Mouse (Mus musculus) forebrain, embryonic 13.5 days (tissue): Measurements from ENCODE around the gene Serping1. TPM values are rescaled to one million over a fixed set of nuclear protein-coding genes. Genes with fewer than 3 reads are reported as not detected.
A peak's percentile ranks its signal among the peaks of the same experiment; 100 is the strongest.

ENCODE experiments used
- ATAC-seq: fragments of 200-750 bp; cut with Nextera tagmentation; 2 replicates; pipeline ENCODE4 v1.8.0; 2017
- H3K27ac ChIP-seq: fragments of 300-500 bp; sonication (generic); 2 replicates; pipeline ENCODE4 v1.5.1; 2015; ENCODE audit warnings: inconsistent platforms, mild to moderate bottlenecking, moderate library complexity
- H3K27me3 ChIP-seq: fragments of 300-500 bp; sonication (generic); 2 replicates; pipeline ENCODE4 v1.6.1; 2015; ENCODE audit warnings: mild to moderate bottlenecking, inconsistent platforms
- H3K36me3 ChIP-seq: fragments of 300-500 bp; sonication (generic); 2 replicates; pipeline ENCODE4 v1.6.1; 2015; ENCODE audit warnings: mild to moderate bottlenecking, inconsistent platforms; ENCODE audit not compliant: poor library complexity, severe bottlenecking
- H3K4me1 ChIP-seq: fragments of 300-500 bp; sonication (generic); 2 replicates; pipeline ENCODE4 v1.6.1; 2015; ENCODE audit warnings: inconsistent platforms
- H3K4me2 ChIP-seq: fragments of 300-500 bp; sonication (generic); 2 replicates; pipeline ENCODE4 v1.6.1; 2015; ENCODE audit warnings: inconsistent platforms, mild to moderate bottlenecking, moderate library complexity
- H3K4me3 ChIP-seq: fragments of 300-500 bp; sonication (generic); 2 replicates; pipeline ENCODE4 v1.5.1; 2015; ENCODE audit warnings: mild to moderate bottlenecking, inconsistent platforms
- H3K9ac ChIP-seq: fragments of 300-500 bp; sonication (generic); 2 replicates; pipeline ENCODE4 v1.6.1; 2015; ENCODE audit warnings: mild to moderate bottlenecking, inconsistent platforms
- H3K9me3 ChIP-seq: fragments of 300-500 bp; sonication (generic); replicated peaks from 2 replicates; pipeline ENCODE4 v1.6.1; 2016; ENCODE audit warnings: inconsistent platforms
- WGBS: fragments of 180-500 bp; shearing (Covaris S2); methylation state at CpG from one replicate; pipeline ENCODE4 v1.1.7; 2015; 5-methylcytosine and 5-hydroxymethylcytosine counted together
- microRNA counts: library from miRNA; unstranded; fragments of <30 nt; microRNA quantifications from one replicate; lab custom pipeline; 2016
- microRNA-seq: library from miRNA; unstranded; fragments of <30 nt; microRNA quantifications from one replicate; pipeline ENCODE4, GENCODE M21; 2016
- polyA plus RNA-seq: library from polyadenylated mRNA; unstranded; fragments of >200 nt; fragmentation: Nextera tagmentation; extraction: Ambion mirVana; gene quantifications from 2 replicates; pipeline ENCODE4 v1.2.1, GENCODE M21; 2015

Serping1 gene
- polyA plus RNA-seq, 1 experiment from 2014 or later = 25.6 TPM

DNA sequence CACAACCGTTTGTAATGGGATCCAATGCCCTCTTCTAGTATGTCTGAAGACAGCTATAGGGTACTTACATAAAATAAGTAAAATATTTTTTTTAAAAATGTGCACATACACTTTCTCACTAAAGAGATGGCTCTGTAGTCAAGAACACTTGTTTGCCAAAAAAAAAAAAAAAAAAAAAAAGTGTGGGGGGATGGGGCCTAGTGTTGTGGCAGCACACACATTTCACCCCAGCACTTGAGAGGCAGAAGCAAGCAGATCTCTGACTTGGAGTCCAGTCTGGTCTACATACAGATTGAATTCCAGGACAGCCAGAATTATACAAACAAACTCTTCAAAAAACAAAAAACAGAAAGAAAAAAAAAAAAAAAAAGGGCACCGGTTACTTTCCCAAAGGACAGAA, 54.5 kb downstream of the Serping1 start:
- Histone ChIP-seq H3K36me3 (peaks cover 41% of the 10 kb centered on the region), H3K4me3 (no peak overlapping the region), H3K4me2 (no peak overlapping the region), H3K9me3 (no peaks in the 10 kb centered on the region), H3K27me3 (no peaks in the 10 kb centered on the region), H3K9ac (no peak overlapping the region), H3K4me1 (peaks cover 24% of the 10 kb centered on the region), H3K27ac (no peak overlapping the region)
- WGBS = 97% methylated on average over 2 of the region's 2 CpGs
- no peak for ATAC-seq

DNA sequence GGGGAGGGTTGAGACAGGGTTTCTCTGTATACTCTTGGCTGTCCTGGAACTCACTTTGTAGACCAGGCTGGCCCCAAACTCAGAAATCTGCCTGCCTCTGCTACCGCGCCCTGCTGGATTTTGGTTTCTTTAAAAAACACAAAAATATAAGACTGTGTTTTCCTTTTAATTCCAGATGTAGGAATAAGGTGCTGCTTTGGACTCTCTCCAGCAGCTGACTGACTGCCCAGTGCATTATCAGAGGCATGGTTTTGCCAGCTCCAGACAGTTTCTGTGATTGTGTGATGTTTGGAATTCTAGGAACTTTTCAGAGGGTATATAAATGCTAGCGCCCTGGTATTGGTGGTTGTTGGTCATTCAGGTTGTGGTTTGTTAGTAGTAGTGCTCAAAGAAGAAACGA, 57.9 kb downstream of the Serping1 start:
- Histone ChIP-seq H3K27me3 (no peaks in the 10 kb centered on the region), H3K27ac (no peak overlapping the region), H3K9ac (no peak overlapping the region), H3K36me3 (peaks cover 12% of the 10 kb centered on the region), H3K4me2 (no peak overlapping the region), H3K4me3 (no peak overlapping the region), H3K4me1 (peaks cover 22% of the 10 kb centered on the region), H3K9me3 (no peaks in the 10 kb centered on the region)
- no peak for ATAC-seq
- WGBS = 95% methylated on average over 4 of the region's 4 CpGs

GRCm38 (mm10) chr2:84716423-84717355, 58.6 kb downstream of the Serping1 start:
- WGBS = 38% methylated on average over 9 of the region's 9 CpGs
- Histone ChIP-seq H3K4me2 (peak overlapping the region; percentile 82), H3K27ac (peak overlapping the region; percentile 96; the same call in 1 of the 2 replicates), H3K9me3 (no peaks in the 10 kb centered on the region), H3K4me3 (peak overlapping the region; percentile 96), H3K9ac (peak overlapping the region; percentile 78), H3K36me3 (peaks cover 5% of the 10 kb centered on the region; the same call in 1 of the 2 replicates), H3K4me1 (peaks cover 26% of the 10 kb centered on the region), H3K27me3 (no peaks in the 10 kb centered on the region)
- no peak for ATAC-seq

GRCm38 (mm10) chr2:84715562-84716361, 59.5 kb downstream of the Serping1 start:
- Histone ChIP-seq H3K36me3 (peaks cover 3% of the 10 kb centered on the region), H3K4me2 (peak overlapping the region; percentile 82), H3K27me3 (no peaks in the 10 kb centered on the region), H3K27ac (peak overlapping the region; percentile 96), H3K4me1 (peaks cover 26% of the 10 kb centered on the region), H3K9ac (peak overlapping the region; percentile 97), H3K9me3 (no peaks in the 10 kb centered on the region), H3K4me3 (peak overlapping the region; percentile 96)
- peak; percentile 95 for ATAC-seq
- under 1% methylated on average over 33 of the region's 33 CpGs for WGBS

MicroRNAs encoded within 50 kb of the gene (microRNA counts, 519-probe panel; counts per million panel counts)
- 6,692 counts per million, percentile 99 among the panel's probes with 10 or more counts for microRNA mmu-miR-130a (lab: Ali Mortazavi, UCI)

Small RNAs within 50 kb of the gene (microRNA-seq; reads per million reads assigned to microRNA genes)
- gene Mir130a = 36,490 reads per million, percentile 99 among the genes with 10 or more reads in this experiment

Other genes with a start within 250 kb of the Serping1 start
- gene Ctnnd1, start 124.7 kb downstream of the Serping1 start, polyA plus RNA-seq = 31.6 and 32.8 TPM in 2 replicates
- 0.25 and 0.31 TPM in 2 replicates for gene Btbd18, start 116.4 kb downstream of the Serping1 start, polyA plus RNA-seq
- 418 and 438 TPM in 2 replicates for gene Selenoh, start 104.7 kb downstream of the Serping1 start, polyA plus RNA-seq
- not detected in 2 replicates for gene Gm28635, start 97.4 kb downstream of the Serping1 start, polyA plus RNA-seq
- 54.6 and 56.2 TPM in 2 replicates for gene Med19, start 97.0 kb downstream of the Serping1 start, polyA plus RNA-seq
- 179 and 199 TPM in 2 replicates for gene Tmx2, start 96.3 kb downstream of the Serping1 start, polyA plus RNA-seq
- gene Zdhhc5, start 60.3 kb downstream of the Serping1 start, polyA plus RNA-seq = 16.5 and 17.7 TPM in 2 replicates
- 35.9 and 36.1 TPM in 2 replicates for gene Clp1, start 48.1 kb downstream of the Serping1 start, polyA plus RNA-seq
- gene Ypel4, start 41.4 kb downstream of the Serping1 start, polyA plus RNA-seq = 18.2 and 19.5 TPM in 2 replicates
- 6.1 and 7.5 TPM in 2 replicates for gene Gm19426, start 31.8 kb downstream of the Serping1 start, polyA plus RNA-seq
- 19.1 and 21.1 TPM in 2 replicates for gene Ube2l6, start 23.4 kb upstream of the Serping1 start, polyA plus RNA-seq
- gene Smtnl1, start 47.2 kb upstream of the Serping1 start, polyA plus RNA-seq = 0.09 TPM in 1 of 2 replicates, not detected in the other
- 58.0 and 62.5 TPM in 2 replicates for gene Timm10, start 51.6 kb upstream of the Serping1 start, polyA plus RNA-seq
- gene Slc43a1, start 63.4 kb upstream of the Serping1 start, polyA plus RNA-seq = 5.4 and 7.5 TPM in 2 replicates
- 3.6 and 5.6 TPM in 2 replicates for gene Rtn4rl2, start 111.3 kb upstream of the Serping1 start, polyA plus RNA-seq
- 5.9 and 6.6 TPM in 2 replicates for gene Slc43a3, start 161.1 kb upstream of the Serping1 start, polyA plus RNA-seq
- 0.44 TPM in 1 of 2 replicates, not detected in the other for gene Prg2, start 205.0 kb upstream of the Serping1 start, polyA plus RNA-seq
- not detected in 2 replicates for gene Prg3, start 212.8 kb upstream of the Serping1 start, polyA plus RNA-seq